ENCODE assay signal across 18 mouse cellular contexts in genomic region chr19:22994531-22994930, GRCm38 (mm10).
"Had no signal": no experiment of that assay in that cellular context is flagged by ENCODE, and none has a peak within 500 bp of the region (broad histone marks: within the 10 kb centered on the region; RNA-seq: fewer than 3 reads in every experiment).

No protein-coding gene starts in this region.

- H3K4me1 ChIP-seq: midbrain, embryonic 10.5 days; midbrain, embryonic 12.5 days; neural tube, embryonic 13.5 days; neural tube, embryonic 15.5 days; stomach, embryonic 15.5 days had no signal

- H3K27ac ChIP-seq: midbrain, embryonic 10.5 days; midbrain, embryonic 12.5 days; neural tube, embryonic 13.5 days; neural tube, embryonic 15.5 days; stomach, embryonic 15.5 days; stomach, postnatal 0 days had no signal

- DNase-seq: lung, embryonic 14.5 days; lung, postnatal 10 days; lung, postnatal 4 days; midbrain, embryonic 14.5 days; retina, postnatal 1 day; right cerebral cortex, adult 18-20 months; right cerebral cortex, postnatal 25 days; right cerebral cortex, postnatal 4 days; thymus, adult 2 months; thymus, postnatal 25 days; thymus, postnatal 4 days had no signal

- H3K4me3 ChIP-seq: midbrain, embryonic 10.5 days; midbrain, embryonic 12.5 days; myocyte; neural tube, embryonic 13.5 days; neural tube, embryonic 15.5 days; stomach, embryonic 15.5 days had no signal
